Mouse (Mus musculus) limb, embryonic 10.5 days (tissue): Measurements from ENCODE around the gene Chfr. TPM values are rescaled to one million over a fixed set of nuclear protein-coding genes. Genes with fewer than 3 reads are reported as not detected.

Experiments used
- DNase-seq: peaks from one replicate; pipeline ENCODE4 v3.0.0-alpha.2; 2017; ENCODE audit warnings: low spot score
- H3K27ac ChIP-seq: fragments of 300-500 bp; sonication (generic); 2 replicates; pipeline ENCODE4 v1.5.1; 2016; ENCODE audit warnings: mild to moderate bottlenecking
- H3K27me3 ChIP-seq: fragments of 300-500 bp; sonication (generic); 2 replicates; pipeline ENCODE4 v1.6.1; 2016; ENCODE audit warnings: low read depth, mild to moderate bottlenecking; ENCODE audit not compliant: poor library complexity, severe bottlenecking
- H3K36me3 ChIP-seq: fragments of 300-500 bp; sonication (generic); 2 replicates; pipeline ENCODE4 v1.6.1; 2016; ENCODE audit warnings: mild to moderate bottlenecking, moderate library complexity
- H3K4me1 ChIP-seq: fragments of 300-500 bp; sonication (generic); 2 replicates; pipeline ENCODE4 v1.6.1; 2016
- H3K4me3 ChIP-seq: fragments of 300-500 bp; sonication (generic); 2 replicates; pipeline ENCODE4 v1.5.1; 2016; ENCODE audit warnings: mild to moderate bottlenecking, moderate library complexity
- H3K9me3 ChIP-seq: fragments of 300-500 bp; sonication (generic); replicated peaks from 2 replicates; pipeline ENCODE4 v1.6.1; 2016; ENCODE audit warnings: mild to moderate bottlenecking
- WGBS: fragments of 180-500 bp; shearing (Covaris S2); methylation state at CpG from one replicate; pipeline ENCODE4 v1.1.7; 2016; 5-methylcytosine and 5-hydroxymethylcytosine counted together
- polyA plus RNA-seq: library from polyadenylated mRNA; unstranded; fragments of >200 nt; fragmentation: Nextera tagmentation; extraction: Ambion mirVana; gene quantifications from 2 replicates; pipeline ENCODE4 v1.2.1, GENCODE M21; 2016

Gene Chfr
- polyA plus RNA-seq: 30.4 and 31.4 TPM in 2 replicates

GRCm38 (mm10) chr5:110135293-110136086 lies at the start of gene Chfr:
TSS of gene Chfr (plus strand) at chr5:110135842.
- H3K9me3 ChIP-seq: no peaks in the 10 kb centered on the region
- no peaks in the 10 kb centered on the region for H3K27me3 ChIP-seq
- peaks cover 16% of the 10 kb centered on the region for H3K36me3 ChIP-seq
- 4% methylated on average over 46 of the region's 46 CpGs for WGBS
- peaks cover 7% of the 10 kb centered on the region for H3K4me1 ChIP-seq
- peak; percentile 99 for DNase-seq
- H3K4me3 ChIP-seq: peak within 1 kb of the TSS; percentile 70
- peak within 1 kb of the TSS; percentile 75 for H3K27ac ChIP-seq

- no peaks in the 10 kb centered on the region for H3K27me3 ChIP-seq
- no peaks in the 10 kb centered on the region for H3K9me3 ChIP-seq
- H3K4me3 ChIP-seq: no peak overlapping the region
- H3K4me1 ChIP-seq: no peaks in the 10 kb centered on the region
- H3K27ac ChIP-seq: no peak overlapping the region
- no peak for DNase-seq
- H3K36me3 ChIP-seq: no peaks in the 10 kb centered on the region
- 25% methylated on average over 14 of the region's 14 CpGs for WGBS
These were observed 49.3 kb upstream of the Chfr start for GRCm38 (mm10) chr5:110086161-110086866.

DNA sequence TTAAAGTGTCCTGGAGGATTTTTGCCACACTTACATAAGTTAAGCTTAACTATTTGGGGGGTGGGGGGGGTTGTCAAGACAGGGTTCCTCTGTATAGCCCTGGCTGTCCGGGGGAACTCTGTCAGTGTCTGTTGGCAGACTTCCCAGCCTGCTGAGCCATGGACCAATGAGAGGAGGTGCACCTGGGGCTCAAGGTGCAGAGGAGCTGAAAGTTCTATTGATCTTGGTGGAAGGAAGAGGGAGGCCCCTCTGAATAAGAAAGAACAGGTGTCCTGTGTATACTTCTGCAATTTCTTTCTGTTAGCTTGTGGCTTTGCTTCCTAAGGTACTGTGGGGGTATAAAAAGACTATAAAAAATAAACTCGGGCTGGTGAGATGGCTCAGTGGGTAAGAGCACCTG lies 44.1 kb upstream of the Chfr start:
- Histone ChIP-seq H3K4me1 (peaks cover 7% of the 10 kb centered on the region), H3K4me3 (no peak overlapping the region), H3K27me3 (no peaks in the 10 kb centered on the region), H3K27ac (no peak overlapping the region), H3K9me3 (no peaks in the 10 kb centered on the region), H3K36me3 (no peaks in the 10 kb centered on the region)
- no peak for DNase-seq
- WGBS: 79% methylated on average over 2 of the region's 2 CpGs

GRCm38 (mm10) chr5:110094030-110094846 lies 41.4 kb upstream of the Chfr start, which contains the start of gene Gm35315:
TSS of gene Gm35315 (minus strand) at chr5:110094420.
- Histone ChIP-seq H3K4me3 (peak within 1 kb of the TSS; percentile 66), H3K27me3 (no peaks in the 10 kb centered on the region), H3K9me3 (no peaks in the 10 kb centered on the region), H3K36me3 (no peaks in the 10 kb centered on the region), H3K4me1 (peaks cover 10% of the 10 kb centered on the region), H3K27ac (peak within 1 kb of the TSS; percentile 89)
- 2% methylated on average over 25 of the region's 25 CpGs for WGBS
- DNase-seq: peak; percentile 82

- Histone ChIP-seq H3K36me3 (no peaks in the 10 kb centered on the region), H3K27ac (peak overlapping the region; percentile 89), H3K4me3 (peak overlapping the region; percentile 66), H3K9me3 (no peaks in the 10 kb centered on the region), H3K27me3 (no peaks in the 10 kb centered on the region), H3K4me1 (peaks cover 16% of the 10 kb centered on the region)
- WGBS: 9% methylated on average over 4 of the region's 4 CpGs
- DNase-seq: peak; percentile 50
These were observed 40.8 kb upstream of the Chfr start for GRCm38 (mm10) chr5:110094847-110095213.

GRCm38 (mm10) chr5:110098991-110099477 lies 36.6 kb upstream of the Chfr start:
- 33% methylated on average over 1 of the region's 1 CpGs for WGBS
- H3K27ac ChIP-seq: 0 out of 2 replicates have a peak overlapping the region, but pooled peaks have one; percentile 64
- peaks cover 20% of the 10 kb centered on the region for H3K36me3 ChIP-seq
- no peak overlapping the region for H3K4me3 ChIP-seq
- no peak for DNase-seq
- peaks cover 21% of the 10 kb centered on the region for H3K27me3 ChIP-seq
- no peaks in the 10 kb centered on the region for H3K9me3 ChIP-seq
- H3K4me1 ChIP-seq: peaks cover 40% of the 10 kb centered on the region

GRCm38 (mm10) chr5:110099656-110100580 lies 35.7 kb upstream of the Chfr start, which contains the start of gene Plcxd1:
TSS of gene Plcxd1 (plus strand) at chr5:110099969.
- Histone ChIP-seq H3K4me3 (peak within 1 kb of the TSS; percentile 48), H3K27me3 (peaks cover 21% of the 10 kb centered on the region), H3K27ac (peak within 1 kb of the TSS; percentile 64; the same call in 1 of the 2 replicates), H3K4me1 (peaks cover 36% of the 10 kb centered on the region), H3K9me3 (no peaks in the 10 kb centered on the region), H3K36me3 (peaks cover 29% of the 10 kb centered on the region)
- WGBS: 6% methylated on average over 25 of the region's 25 CpGs
- no peak for DNase-seq

DNA sequence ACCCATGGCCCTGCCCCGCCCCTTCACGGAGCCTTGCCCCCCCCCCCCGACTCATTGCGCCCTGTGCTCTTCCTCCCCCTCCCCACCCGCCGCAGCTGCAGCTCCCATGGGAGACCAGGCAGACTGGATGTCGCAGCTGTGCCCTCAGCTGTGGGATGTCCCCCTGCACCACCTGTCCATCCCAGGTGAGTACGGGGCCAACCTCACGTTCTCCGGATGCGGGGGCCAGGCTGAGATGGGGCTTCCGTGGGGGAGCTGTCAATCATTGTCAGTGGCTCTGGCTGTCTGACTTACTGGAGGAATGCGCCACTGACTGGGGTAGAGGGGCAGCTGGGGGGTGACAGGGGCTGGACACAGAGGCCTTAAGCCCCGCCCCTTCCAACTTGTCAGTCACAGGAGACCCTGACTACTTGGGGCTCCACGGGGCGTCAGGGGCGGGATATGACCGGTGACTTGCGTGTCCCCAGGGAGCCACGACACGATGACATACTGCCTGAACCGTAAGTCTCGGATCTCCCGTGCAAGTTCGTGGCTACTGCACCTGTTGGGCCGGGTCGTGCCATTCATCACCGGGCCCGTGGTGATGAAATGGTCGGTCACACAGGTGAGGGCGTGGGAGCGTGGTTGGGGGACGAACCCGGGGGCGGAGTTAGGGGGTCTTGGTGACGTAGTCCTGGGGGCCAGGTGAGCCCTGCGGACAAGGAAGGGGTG lies 34.6 kb upstream of the Chfr start:
- peak overlapping the region; percentile 19; the same call in 1 of the 2 replicates for H3K27ac ChIP-seq
- H3K27me3 ChIP-seq: peaks cover 21% of the 10 kb centered on the region
- peaks cover 40% of the 10 kb centered on the region for H3K36me3 ChIP-seq
- peaks cover 33% of the 10 kb centered on the region for H3K4me1 ChIP-seq
- DNase-seq: peak; percentile 52
- H3K4me3 ChIP-seq: peak overlapping the region; percentile 48
- no peaks in the 10 kb centered on the region for H3K9me3 ChIP-seq
- WGBS: 2% methylated on average over 37 of the region's 37 CpGs

- no peak overlapping the region for H3K27ac ChIP-seq
- no peaks in the 10 kb centered on the region for H3K9me3 ChIP-seq
- peaks cover 48% of the 10 kb centered on the region for H3K36me3 ChIP-seq
- 17% methylated on average over 34 of the region's 34 CpGs for WGBS
- peaks cover 41% of the 10 kb centered on the region for H3K4me1 ChIP-seq
- peak overlapping the region; percentile 48 for H3K4me3 ChIP-seq
- peaks cover 21% of the 10 kb centered on the region for H3K27me3 ChIP-seq
- DNase-seq: peak; percentile 65
These were observed 33.8 kb upstream of the Chfr start for GRCm38 (mm10) chr5:110101716-110102347.

DNA sequence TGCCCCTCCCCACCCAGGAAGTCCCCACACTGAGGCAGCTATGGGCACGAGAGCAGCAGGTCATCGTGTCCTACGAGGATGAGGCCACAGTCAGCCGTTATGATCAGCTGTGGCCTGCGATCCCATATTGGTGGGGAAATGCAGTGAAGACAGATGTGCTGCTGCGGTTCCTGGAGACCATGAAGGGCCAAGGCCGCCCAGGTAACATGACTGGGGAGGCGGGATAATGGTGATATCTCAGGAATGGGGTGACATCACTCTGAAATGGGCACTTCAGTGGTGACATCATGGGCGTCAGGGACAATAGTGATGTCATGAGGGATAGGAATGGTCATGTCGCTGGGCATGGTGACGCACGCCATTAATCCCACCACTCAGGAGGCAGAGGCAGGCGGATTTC lies 33.2 kb upstream of the Chfr start:
- Histone ChIP-seq H3K27ac (no peak overlapping the region), H3K4me3 (no peak overlapping the region), H3K36me3 (peaks cover 49% of the 10 kb centered on the region), H3K4me1 (peaks cover 46% of the 10 kb centered on the region), H3K27me3 (peaks cover 21% of the 10 kb centered on the region), H3K9me3 (no peaks in the 10 kb centered on the region)
- 90% methylated on average over 13 of the region's 13 CpGs for WGBS
- no peak for DNase-seq
